Mouse (Mus musculus): ENCODE data around the gene Pigt. TPM values are rescaled to one million over a fixed set of nuclear protein-coding genes. Genes with fewer than 3 reads are reported as not detected.

Pigt gene
- polyA plus RNA-seq, 1 experiment from 2014 or later: 23.6 TPM

DNA sequence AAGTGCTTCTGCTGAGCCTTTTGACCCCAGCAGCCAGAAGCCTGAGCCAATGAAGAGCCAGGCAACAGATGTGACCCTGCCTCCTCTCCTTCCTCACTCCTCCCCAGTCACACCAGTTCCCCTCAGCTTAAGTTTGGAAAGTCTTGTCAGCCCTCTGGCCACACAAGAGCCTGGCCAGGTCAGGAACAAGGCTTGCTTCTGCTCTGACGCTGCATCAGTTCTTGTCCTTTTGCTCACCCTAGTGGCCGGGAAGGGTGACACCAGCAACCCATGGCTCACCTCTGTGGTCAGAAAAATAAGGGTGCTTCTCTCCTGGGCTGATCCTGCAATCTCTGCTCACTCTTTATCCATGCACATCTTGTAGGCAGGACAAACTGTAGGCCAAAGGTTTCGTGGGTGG lies 23.5 kb downstream of the Pigt start:
- Histone ChIP-seq H3K36me3 (replicated peaks) (no peaks in the 10 kb centered on the region), H3K27me3 (peaks cover 11% of the 10 kb centered on the region; the same call in 1 of the 2 replicates), H3K4me2 (no peak overlapping the region), H3K4me3 (replicated peaks) (no peak overlapping the region), H3K9me3 (replicated peaks) (no peaks in the 10 kb centered on the region), H3K9ac (no peak overlapping the region), H3K4me1 (replicated peaks) (0 out of 2 replicates have a peak, but pooled peaks cover 6% of the 10 kb centered on the region), H3K27ac (replicated peaks) (no peak overlapping the region)
- ATAC-seq (ENCODE audit: insufficient read depth): peak; percentile 22; the same call in 1 of the 2 replicates
- 6% methylated on average over 3 of the region's 3 CpGs for WGBS (ENCODE audit: insufficient replicate concordance)

DNA sequence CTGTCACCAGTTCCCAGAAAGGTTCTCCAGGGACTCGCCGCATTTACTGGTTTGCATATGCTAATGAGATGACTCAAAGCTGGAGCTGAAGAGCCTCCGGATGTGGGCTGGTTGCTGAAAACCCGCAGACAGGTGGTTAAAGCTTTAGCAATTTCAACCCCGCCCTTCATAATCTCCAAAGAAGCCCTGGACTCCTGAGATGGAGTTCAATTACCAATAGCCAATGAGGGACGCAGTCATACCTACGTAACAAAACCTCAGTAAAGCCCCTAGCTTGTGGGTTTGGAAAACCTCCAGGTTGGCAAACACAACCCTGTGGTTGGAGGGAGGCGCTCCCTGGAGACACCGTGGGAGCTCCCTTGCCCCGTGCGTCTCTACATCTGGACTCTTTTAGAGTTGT lies 24.5 kb downstream of the Pigt start:
- WGBS (ENCODE audit: insufficient replicate concordance): 1% methylated on average over 11 of the region's 11 CpGs
- H3K27ac ChIP-seq (replicated peaks): no peak overlapping the region; the same call in 1 of the 2 replicates
- no peak overlapping the region for H3K9ac ChIP-seq
- H3K4me2 ChIP-seq: peak overlapping the region; percentile 5; the same call in 1 of the 2 replicates
- ATAC-seq (ENCODE audit: insufficient read depth): no peak
- peaks cover 11% of the 10 kb centered on the region; the same call in 1 of the 2 replicates for H3K27me3 ChIP-seq
- no peaks in the 10 kb centered on the region for H3K9me3 ChIP-seq (replicated peaks)
- 0 out of 2 replicates have a peak, but pooled peaks cover 6% of the 10 kb centered on the region for H3K4me1 ChIP-seq (replicated peaks)
- no peak overlapping the region for H3K4me3 ChIP-seq (replicated peaks)
- H3K36me3 ChIP-seq (replicated peaks): no peaks in the 10 kb centered on the region

DNA sequence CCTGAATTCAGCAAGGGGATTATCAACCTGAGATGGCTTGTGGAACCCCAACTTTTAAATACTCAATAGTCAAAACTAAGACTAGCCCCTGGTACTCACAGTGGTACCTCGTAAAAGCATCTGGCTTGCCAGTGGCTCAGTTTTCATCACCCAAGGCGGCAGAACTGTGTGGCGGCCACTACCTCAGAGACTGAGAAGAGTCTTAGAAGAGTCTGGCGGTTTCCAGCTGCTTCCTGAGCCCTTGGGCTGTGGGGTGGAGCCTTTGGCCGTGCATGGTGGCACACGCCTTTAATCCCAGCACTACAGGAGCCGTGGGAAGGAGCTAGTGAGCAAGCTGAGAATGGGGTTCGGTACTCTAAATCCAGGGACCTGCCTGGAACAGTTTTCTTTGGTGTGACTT lies 25.0 kb downstream of the Pigt start:
- H3K4me1 ChIP-seq (replicated peaks): 0 out of 2 replicates have a peak, but pooled peaks cover 6% of the 10 kb centered on the region
- H3K9ac ChIP-seq: no peak overlapping the region
- WGBS (ENCODE audit: insufficient replicate concordance): 12% methylated on average over 8 of the region's 8 CpGs
- H3K4me2 ChIP-seq: peak overlapping the region; percentile 5; the same call in 1 of the 2 replicates
- peaks cover 11% of the 10 kb centered on the region; the same call in 1 of the 2 replicates for H3K27me3 ChIP-seq
- no peak overlapping the region; the same call in 1 of the 2 replicates for H3K27ac ChIP-seq (replicated peaks)
- H3K4me3 ChIP-seq (replicated peaks): no peak overlapping the region
- no peak for ATAC-seq (ENCODE audit: insufficient read depth)
- H3K9me3 ChIP-seq (replicated peaks): no peaks in the 10 kb centered on the region
- H3K36me3 ChIP-seq (replicated peaks): no peaks in the 10 kb centered on the region

DNA sequence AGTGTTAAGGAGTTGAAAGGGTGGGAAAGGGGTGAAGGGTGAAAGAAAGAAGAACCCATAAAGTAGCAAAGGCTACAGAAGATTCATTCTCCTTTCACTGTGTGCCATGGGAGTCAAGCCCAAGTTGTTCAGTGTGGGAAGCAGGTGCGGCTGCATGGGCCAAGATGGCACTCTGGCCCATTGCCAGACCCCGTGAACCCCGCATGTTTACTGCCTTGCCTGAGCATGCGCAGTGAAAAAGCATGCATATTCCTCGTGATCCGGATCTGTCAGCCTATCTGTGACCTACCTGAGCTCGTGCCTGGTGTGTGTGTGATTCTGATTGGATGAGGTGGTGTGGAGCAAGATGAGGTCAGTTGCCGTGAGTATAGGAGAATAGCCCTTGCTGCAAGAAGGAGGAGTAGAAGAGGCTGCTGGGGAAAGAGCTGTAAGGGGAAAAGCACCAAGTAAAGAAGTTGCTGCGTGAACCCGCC lies 26.0 kb downstream of the Pigt start:
- no peaks in the 10 kb centered on the region for H3K9me3 ChIP-seq (replicated peaks)
- no peak overlapping the region for H3K9ac ChIP-seq
- H3K4me2 ChIP-seq: no peak overlapping the region
- H3K27me3 ChIP-seq: peaks cover 11% of the 10 kb centered on the region; the same call in 1 of the 2 replicates
- H3K27ac ChIP-seq (replicated peaks): no peak overlapping the region
- 62% methylated on average over 10 of the region's 10 CpGs for WGBS (ENCODE audit: insufficient replicate concordance)
- no peak overlapping the region for H3K4me3 ChIP-seq (replicated peaks)
- 0 out of 2 replicates have a peak, but pooled peaks cover 6% of the 10 kb centered on the region for H3K4me1 ChIP-seq (replicated peaks)
- H3K36me3 ChIP-seq (replicated peaks): no peaks in the 10 kb centered on the region
- no peak for ATAC-seq (ENCODE audit: insufficient read depth)

DNA sequence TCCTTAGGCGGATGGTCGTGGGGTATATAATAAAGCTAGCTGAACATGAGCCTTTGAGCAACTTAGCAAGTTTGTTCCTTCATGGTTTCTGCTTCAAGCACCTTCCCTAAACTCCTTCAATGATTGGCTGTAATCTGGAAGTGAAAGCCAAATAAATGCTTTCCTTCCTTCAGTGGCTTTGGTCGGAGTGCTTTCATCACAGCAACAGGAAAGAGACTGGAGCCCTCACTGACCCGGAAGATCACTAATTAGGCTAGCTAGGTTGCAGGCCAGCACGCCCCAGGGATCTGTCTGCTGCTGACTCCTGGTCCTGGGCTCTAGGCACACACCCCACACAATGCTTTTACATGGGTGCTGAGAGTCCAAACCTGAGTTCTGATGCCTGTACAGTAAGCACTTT lies 31.2 kb downstream of the Pigt start:
- Histone ChIP-seq H3K4me1 (replicated peaks) (peaks cover 4% of the 10 kb centered on the region; the same call in 1 of the 2 replicates), H3K27ac (replicated peaks) (no peak overlapping the region), H3K9me3 (replicated peaks) (no peaks in the 10 kb centered on the region), H3K9ac (no peak overlapping the region), H3K36me3 (replicated peaks) (no peaks in the 10 kb centered on the region), H3K27me3 (0 out of 2 replicates have a peak, but pooled peaks cover 4% of the 10 kb centered on the region), H3K4me2 (no peak overlapping the region), H3K4me3 (replicated peaks) (no peak overlapping the region)
- 36% methylated on average over 5 of the region's 5 CpGs for WGBS (ENCODE audit: insufficient replicate concordance)
- no peak for ATAC-seq (ENCODE audit: insufficient read depth)

DNA sequence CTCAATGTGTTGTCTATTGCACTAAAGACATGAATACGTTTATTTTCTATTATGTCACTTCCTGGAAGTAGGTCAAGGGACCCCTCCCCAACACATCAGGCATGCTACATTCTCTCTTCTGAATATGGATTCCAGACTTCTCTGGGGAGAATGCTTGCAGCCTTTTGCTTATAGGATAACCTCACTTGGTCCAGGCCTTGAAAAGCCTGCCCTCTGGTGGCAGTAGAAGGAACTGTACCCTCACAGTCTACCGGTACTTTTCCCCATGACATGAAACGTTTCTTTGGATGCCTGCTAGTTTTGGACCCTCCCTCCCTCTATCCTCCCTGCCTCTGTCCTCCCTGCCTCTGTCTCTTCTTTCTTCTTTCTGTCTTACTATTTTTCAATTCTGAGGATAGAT lies 33.8 kb downstream of the Pigt start:
- H3K9ac ChIP-seq: no peak overlapping the region
- H3K27ac ChIP-seq (replicated peaks): no peak overlapping the region
- H3K9me3 ChIP-seq (replicated peaks): no peaks in the 10 kb centered on the region
- H3K4me2 ChIP-seq: no peak overlapping the region
- H3K4me1 ChIP-seq (replicated peaks): peaks cover 4% of the 10 kb centered on the region; the same call in 1 of the 2 replicates
- ATAC-seq (ENCODE audit: insufficient read depth): no peak
- no peaks in the 10 kb centered on the region for H3K36me3 ChIP-seq (replicated peaks)
- 0 out of 2 replicates have a peak, but pooled peaks cover 4% of the 10 kb centered on the region for H3K27me3 ChIP-seq
- 3% methylated on average over 3 of the region's 3 CpGs for WGBS (ENCODE audit: insufficient replicate concordance)
- no peak overlapping the region for H3K4me3 ChIP-seq (replicated peaks)

DNA sequence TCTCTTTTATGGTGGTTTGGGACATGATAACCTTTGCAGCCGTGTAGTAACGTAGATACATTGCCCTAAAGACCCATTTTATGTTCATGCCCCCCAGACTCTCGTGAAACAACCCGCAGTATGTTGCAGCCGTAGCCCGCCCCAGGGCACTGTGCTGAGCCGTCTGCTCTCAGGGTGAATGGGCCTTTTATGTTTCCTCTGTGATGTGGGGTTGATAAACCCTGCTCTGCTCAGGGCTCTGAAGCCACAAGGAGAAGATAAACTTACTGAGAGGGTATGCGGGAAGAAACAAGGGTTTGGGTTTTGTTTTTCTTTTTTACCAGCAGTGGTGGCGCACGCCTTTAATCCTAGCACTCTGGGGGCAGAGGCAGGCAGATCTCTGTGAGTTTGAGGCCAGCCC lies 37.0 kb downstream of the Pigt start:
- H3K27me3 ChIP-seq: peaks cover 4% of the 10 kb centered on the region; the same call in 1 of the 2 replicates
- no peak for ATAC-seq (ENCODE audit: insufficient read depth)
- H3K9me3 ChIP-seq (replicated peaks): no peaks in the 10 kb centered on the region
- no peak overlapping the region for H3K4me3 ChIP-seq (replicated peaks)
- H3K4me2 ChIP-seq: no peak overlapping the region
- H3K4me1 ChIP-seq (replicated peaks): peaks cover 4% of the 10 kb centered on the region; the same call in 1 of the 2 replicates
- no peak overlapping the region for H3K9ac ChIP-seq
- no peak overlapping the region for H3K27ac ChIP-seq (replicated peaks)
- H3K36me3 ChIP-seq (replicated peaks): no peaks in the 10 kb centered on the region
- 48% methylated on average over 10 of the region's 10 CpGs for WGBS (ENCODE audit: insufficient replicate concordance)

DNA sequence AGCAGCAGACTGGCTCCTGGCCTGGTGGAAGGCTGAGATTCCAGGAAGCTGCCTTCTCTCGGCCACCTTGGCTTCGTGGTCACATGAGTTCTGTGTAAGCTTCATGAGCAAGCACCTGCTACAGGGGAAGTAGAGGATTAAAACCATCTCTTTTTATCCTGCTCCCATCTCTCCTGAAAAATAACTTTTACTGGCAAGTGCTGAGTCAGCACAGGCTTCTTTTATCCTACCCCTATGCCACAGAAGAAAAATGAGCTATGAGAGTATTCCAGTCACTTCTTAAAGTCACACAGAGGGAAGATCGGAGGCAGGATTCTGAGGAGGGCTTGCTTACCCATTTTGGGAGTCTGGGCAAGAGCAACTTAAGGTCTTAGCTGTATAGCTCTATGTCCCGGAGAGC lies 39.7 kb downstream of the Pigt start:
- 50% methylated on average over 4 of the region's 4 CpGs for WGBS (ENCODE audit: insufficient replicate concordance)
- Histone ChIP-seq H3K4me1 (replicated peaks) (peaks cover 1% of the 10 kb centered on the region; the same call in 1 of the 2 replicates), H3K9ac (no peak overlapping the region), H3K27ac (replicated peaks) (no peak overlapping the region), H3K27me3 (peaks cover under 1% of the 10 kb centered on the region; the same call in 1 of the 2 replicates), H3K9me3 (replicated peaks) (no peaks in the 10 kb centered on the region), H3K36me3 (replicated peaks) (no peaks in the 10 kb centered on the region), H3K4me3 (replicated peaks) (no peak overlapping the region), H3K4me2 (no peak overlapping the region)
- ATAC-seq (ENCODE audit: insufficient read depth): no peak

DNA sequence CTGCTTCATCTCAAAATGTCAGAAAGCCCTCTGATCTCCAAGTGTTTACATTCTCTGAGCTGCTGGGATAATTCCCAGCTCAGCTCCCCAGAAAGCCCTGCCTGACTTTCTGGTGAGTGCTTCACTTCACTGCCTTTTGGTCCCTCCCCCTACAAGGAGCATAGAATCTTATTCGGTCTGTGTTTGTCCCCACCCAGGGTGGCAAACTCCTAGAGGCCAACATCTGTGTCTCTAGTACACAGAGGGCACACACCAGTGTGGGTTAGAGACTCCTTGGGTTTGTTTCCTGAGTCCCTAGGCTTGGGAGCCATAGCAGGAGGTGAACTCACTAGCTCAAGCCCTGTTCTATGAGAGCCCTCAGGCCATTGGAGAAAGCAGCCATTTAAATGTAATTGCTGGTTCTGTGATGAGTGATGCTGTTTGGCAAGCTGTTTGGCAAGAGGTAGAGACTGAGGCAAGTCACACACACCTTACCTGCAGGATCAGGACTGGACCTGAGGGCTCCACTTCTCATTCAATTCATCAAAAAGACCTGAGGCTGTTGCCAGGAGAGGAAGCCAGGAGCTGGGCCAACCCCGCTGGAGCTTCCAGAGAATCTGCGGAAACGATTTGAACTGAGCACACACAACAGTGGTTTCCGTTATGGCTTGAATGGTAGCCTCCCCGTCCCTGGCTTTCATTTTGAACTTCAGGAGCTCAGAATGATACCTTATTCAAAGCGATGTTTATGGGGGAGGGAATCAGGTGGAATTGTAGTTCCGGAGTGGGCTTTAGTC lies 43.5 kb downstream of the Pigt start:
- Histone ChIP-seq H3K4me1 (replicated peaks) (no peaks in the 10 kb centered on the region), H3K27ac (replicated peaks) (no peak overlapping the region)
- no peak for ATAC-seq (ENCODE audit: insufficient read depth)

DNA sequence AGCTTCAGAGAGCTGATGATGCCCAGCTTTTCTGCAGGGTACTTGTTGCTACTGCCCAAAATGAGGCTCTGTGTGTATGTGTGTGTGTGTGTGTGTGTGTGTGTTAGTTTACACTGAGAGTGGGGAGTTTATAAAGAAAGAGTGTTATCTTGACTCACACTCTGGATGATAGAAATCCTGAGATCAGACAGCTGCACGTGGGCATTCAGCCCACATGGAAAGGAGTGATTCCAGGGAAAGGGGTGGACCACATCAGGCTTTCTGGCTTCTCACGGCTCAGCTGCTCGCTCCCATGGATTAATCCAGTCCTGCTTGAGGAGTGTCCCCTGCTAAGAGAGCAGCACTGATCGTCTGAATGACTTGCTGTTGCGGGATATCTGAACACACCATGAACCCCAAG lies 44.8 kb downstream of the Pigt start:
- Histone ChIP-seq H3K27ac (replicated peaks) (no peak overlapping the region), H3K4me2 (no peak overlapping the region), H3K4me1 (replicated peaks) (no peaks in the 10 kb centered on the region), H3K36me3 (replicated peaks) (no peaks in the 10 kb centered on the region), H3K9ac (no peak overlapping the region), H3K9me3 (replicated peaks) (no peaks in the 10 kb centered on the region), H3K4me3 (replicated peaks) (no peak overlapping the region), H3K27me3 (peaks cover 8% of the 10 kb centered on the region; the same call in 1 of the 2 replicates)
- no peak for ATAC-seq (ENCODE audit: insufficient read depth)
- 56% methylated on average over 5 of the region's 5 CpGs for WGBS (ENCODE audit: insufficient replicate concordance)

More for the DNA sequence above, 43.5 kb downstream of the Pigt start:
- no peak overlapping the region for H3K4me3 ChIP-seq (replicated peaks)
- H3K9me3 ChIP-seq (replicated peaks): no peaks in the 10 kb centered on the region
- H3K36me3 ChIP-seq (replicated peaks): no peaks in the 10 kb centered on the region
- H3K9ac ChIP-seq: no peak overlapping the region
- 20% methylated on average over 8 of the region's 8 CpGs for WGBS (ENCODE audit: insufficient replicate concordance)
- no peak overlapping the region for H3K4me2 ChIP-seq
- peaks cover 8% of the 10 kb centered on the region; the same call in 1 of the 2 replicates for H3K27me3 ChIP-seq

DNA sequence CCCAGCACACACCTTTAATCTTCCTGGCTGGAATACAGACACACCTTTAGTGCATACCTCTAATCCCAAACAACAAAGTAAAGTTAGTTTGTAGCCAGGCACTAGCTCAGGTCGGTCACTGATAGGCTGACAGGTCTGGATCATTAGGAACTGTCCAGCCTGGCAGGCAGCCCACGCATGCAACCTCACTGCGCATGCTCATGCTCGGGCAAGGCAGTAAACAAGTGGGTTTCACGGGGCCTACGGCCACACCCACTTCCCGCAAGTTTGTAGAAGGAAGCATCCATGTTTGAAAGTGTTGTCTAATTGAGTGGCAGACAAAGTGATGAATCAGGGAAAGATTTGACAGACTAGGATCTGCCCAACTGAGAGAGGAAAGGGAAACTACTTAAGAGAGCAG lies 45.3 kb downstream of the Pigt start:
- H3K4me3 ChIP-seq (replicated peaks): no peak overlapping the region
- no peak overlapping the region for H3K27ac ChIP-seq (replicated peaks)
- H3K4me1 ChIP-seq (replicated peaks): no peaks in the 10 kb centered on the region
- H3K4me2 ChIP-seq: no peak overlapping the region
- no peak overlapping the region for H3K9ac ChIP-seq
- no peak for ATAC-seq (ENCODE audit: insufficient read depth)
- H3K27me3 ChIP-seq: peaks cover 12% of the 10 kb centered on the region; the same call in 1 of the 2 replicates
- H3K9me3 ChIP-seq (replicated peaks): no peaks in the 10 kb centered on the region
- 65% methylated on average over 7 of the region's 7 CpGs for WGBS (ENCODE audit: insufficient replicate concordance)
- H3K36me3 ChIP-seq (replicated peaks): no peaks in the 10 kb centered on the region

All from liver, embryonic 15.5 days (tissue).